Mouse (Mus musculus): ENCODE measurements around the gene Cyp46a1.
A peak's percentile ranks its signal among the peaks of the same experiment; 100 is the strongest.

The Cyp46a1 gene

GRCm38 (mm10) chr12:108333895-108334445, at the start of gene Cyp46a1:
Gene Cyp46a1, plus strand, starts transcription at chr12:108334381.
- peak; percentile 100 for DNase-seq (ENCODE audit: low spot score in 2 of 2)

GRCm38 (mm10) chr12:108284455-108285224, 49.5 kb upstream of the Cyp46a1 start:
- DNase-seq (ENCODE audit: low spot score in 2 of 2): no peak

DNA sequence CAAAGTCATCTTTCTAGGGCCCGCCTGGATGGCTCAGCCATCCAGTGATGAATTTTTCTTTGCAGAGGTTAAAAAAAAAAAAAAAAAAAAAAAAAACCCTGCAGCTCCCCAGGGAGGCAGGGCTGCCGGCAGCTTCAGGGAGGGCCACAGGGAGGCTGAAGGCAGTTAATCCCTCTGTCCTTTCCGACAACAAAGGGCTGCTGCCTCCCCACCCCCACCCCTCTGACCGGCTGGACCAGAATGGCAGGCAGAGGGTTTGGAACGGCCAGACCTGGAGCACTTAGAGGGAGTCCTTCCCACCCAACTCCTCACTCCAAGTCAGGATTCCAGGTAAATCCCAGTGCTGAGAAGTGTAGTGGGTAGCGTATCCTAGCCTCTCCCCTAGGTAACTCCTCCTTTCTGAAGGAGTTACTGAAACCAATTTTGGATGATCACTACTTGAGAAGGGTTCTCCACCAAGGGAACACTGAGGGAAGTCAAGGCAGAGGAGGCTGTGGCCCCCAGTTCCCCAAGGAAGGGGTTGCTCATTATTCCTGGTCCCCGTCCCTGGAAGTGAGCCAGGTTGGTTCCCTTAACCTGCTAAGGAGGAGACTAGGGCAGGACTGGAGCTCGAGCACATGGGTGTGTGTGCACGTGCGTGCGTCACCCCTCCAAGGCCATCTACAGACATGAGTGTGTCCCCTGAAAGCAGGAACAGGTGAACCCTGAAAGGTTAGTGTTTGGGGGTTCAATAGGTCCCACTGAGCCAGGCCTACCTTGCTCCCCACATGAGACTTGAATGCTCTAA, 48.8 kb upstream of the Cyp46a1 start:
- no peak for DNase-seq (ENCODE audit: low spot score in 2 of 2)

- DNase-seq (ENCODE audit: low spot score in 2 of 2): no peak
Measured at GRCm38 (mm10) chr12:108286381-108286780, 47.8 kb upstream of the Cyp46a1 start.

- DNase-seq (ENCODE audit: low spot score in 2 of 2): no peak
Measured at GRCm38 (mm10) chr12:108287011-108287410, 47.2 kb upstream of the Cyp46a1 start.

- no peak for DNase-seq (ENCODE audit: low spot score in 2 of 2)
Measured at GRCm38 (mm10) chr12:108288127-108288880, 45.9 kb upstream of the Cyp46a1 start.

- DNase-seq (ENCODE audit: low spot score in 2 of 2): no peak
Measured at GRCm38 (mm10) chr12:108292419-108292818, 41.8 kb upstream of the Cyp46a1 start.

- peak; percentile 74 to 81 for DNase-seq (ENCODE audit: low spot score in 2 of 2)
Measured at GRCm38 (mm10) chr12:108292957-108293356, 41.2 kb upstream of the Cyp46a1 start.

GRCm38 (mm10) chr12:108294620-108295019, 39.6 kb upstream of the Cyp46a1 start:
- DNase-seq (ENCODE audit: low spot score in 2 of 2): no peak

- DNase-seq (ENCODE audit: low spot score in 2 of 2): no peak
Measured at GRCm38 (mm10) chr12:108297033-108297432, 37.1 kb upstream of the Cyp46a1 start.

DNA sequence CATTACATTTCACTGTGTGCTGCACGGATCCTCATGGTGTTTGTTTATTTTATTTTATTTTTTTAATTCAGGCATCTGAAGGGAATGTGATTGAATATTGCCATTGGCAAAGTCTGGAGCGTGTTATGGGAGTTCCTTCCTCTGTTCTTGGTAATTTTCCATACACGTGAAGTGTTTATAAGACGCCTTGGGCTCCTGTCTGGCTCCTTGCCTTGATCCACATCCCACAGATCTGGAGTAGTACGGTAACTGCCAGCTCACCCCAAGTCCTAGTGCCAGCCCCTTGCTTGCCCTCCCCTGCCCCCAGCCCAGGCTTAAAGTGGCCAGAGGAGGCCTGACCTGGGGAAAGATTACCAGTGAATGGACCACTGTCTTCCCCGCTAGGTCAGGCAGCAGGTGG, 33.2 kb upstream of the Cyp46a1 start:
- DNase-seq (ENCODE audit: low spot score in 2 of 2): no peak

GRCm38 (mm10) chr12:108303778-108304365, 30.3 kb upstream of the Cyp46a1 start:
- no peak for DNase-seq (ENCODE audit: low spot score in 2 of 2)

DNA sequence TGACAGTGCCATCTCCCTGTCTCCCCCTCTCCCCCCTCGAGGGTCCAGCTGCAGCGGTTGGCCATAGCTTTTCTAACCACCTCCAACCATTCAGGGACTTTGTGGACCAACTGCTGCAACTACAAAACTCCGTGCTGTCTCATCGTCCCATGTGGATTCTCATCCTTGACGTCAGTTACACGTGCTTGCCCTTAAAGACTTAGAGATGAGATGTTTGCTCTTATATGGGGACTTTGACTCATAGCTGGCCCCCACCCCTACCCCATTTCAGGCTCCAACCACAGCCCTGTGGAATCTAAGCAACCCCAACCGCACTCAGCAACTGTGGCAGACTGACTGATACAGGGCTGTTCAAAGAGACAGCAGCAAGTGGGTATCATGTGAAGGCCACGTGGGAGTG, 29.0 kb upstream of the Cyp46a1 start:
- DNase-seq (ENCODE audit: low spot score in 2 of 2): no peak

DNA sequence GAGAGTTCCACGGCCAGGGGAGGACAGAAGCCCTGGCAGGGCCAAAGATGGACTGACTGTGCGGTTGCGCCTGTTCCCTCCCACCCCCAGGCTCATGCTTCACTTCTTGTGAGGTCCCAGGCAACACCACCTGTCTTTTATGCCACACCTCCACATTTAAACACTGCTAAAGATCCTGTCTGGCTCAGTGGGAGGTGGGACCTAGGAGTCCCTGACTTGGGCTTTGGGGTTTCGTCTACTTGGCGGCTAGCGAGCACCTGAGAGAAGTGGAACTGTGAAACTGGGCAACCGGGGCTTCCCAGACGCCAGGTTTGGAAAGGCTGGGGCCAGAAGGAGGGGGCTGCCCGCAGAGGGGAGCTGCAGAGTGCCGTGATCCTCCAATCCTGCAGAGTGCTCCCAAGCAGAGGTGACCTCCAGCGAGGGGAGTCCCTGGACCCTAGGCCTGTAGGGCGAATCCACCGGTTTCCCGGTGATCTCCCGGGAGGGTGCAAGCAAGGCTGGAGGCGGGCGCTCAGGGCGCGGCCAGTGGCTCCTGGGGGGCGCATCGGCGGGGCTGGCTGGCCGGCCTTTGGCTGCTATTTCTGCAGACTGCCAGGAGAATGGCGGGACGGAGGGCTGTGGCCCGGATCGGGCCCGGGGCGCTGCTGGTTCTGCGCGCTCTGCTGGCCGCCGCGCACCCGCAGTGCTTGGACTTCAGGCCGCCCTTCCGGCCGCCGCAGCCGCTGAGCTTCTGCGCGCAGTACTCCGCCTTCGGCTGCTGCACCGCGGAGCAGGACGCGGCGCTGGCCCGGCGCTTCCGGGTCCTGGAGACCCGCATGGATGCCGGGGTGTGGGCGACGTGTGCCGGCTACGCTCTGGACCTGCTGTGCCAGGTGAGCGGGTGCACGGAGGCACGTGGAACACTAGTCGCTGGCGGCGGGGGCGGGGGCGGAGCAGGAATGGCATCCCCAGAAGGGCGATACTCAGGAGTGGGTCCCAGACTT, 28.1 kb upstream of the Cyp46a1 start, which contains the start of gene Hhipl1:
Gene Hhipl1 (plus strand): TSS at position 459 of the 983 bp plus-strand sequence.
- no peak for DNase-seq (ENCODE audit: low spot score in 2 of 2)

GRCm38 (mm10) chr12:108307553-108307952, 26.6 kb upstream of the Cyp46a1 start:
- DNase-seq (ENCODE audit: low spot score in 2 of 2): peak; percentile 36 to 65

- no peak for DNase-seq (ENCODE audit: low spot score in 2 of 2)
Measured at GRCm38 (mm10) chr12:108308363-108308856, 25.8 kb upstream of the Cyp46a1 start.

GRCm38 (mm10) chr12:108309116-108309794, 24.9 kb upstream of the Cyp46a1 start:
- no peak for DNase-seq (ENCODE audit: low spot score in 2 of 2)

DNA sequence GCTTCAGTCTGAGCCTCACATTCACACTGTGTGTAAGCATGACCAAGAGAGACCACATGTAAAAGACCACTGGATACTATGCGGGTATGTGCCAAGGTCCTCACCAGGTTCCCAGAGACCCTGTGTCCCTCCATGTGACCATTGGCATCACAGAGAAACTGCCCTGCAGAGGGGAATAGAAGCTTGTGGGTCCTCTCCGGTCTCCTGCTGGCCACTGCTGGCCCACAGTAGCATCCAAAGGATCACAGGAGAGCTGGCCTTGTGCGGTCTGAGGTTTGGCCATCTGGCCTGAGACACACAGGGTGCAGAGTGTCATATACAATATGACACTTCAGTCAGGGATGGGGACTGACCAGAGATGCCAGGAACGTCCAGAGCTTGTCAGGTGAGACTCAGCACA, 24.1 kb upstream of the Cyp46a1 start:
- no peak for DNase-seq (ENCODE audit: low spot score in 2 of 2)

DNA sequence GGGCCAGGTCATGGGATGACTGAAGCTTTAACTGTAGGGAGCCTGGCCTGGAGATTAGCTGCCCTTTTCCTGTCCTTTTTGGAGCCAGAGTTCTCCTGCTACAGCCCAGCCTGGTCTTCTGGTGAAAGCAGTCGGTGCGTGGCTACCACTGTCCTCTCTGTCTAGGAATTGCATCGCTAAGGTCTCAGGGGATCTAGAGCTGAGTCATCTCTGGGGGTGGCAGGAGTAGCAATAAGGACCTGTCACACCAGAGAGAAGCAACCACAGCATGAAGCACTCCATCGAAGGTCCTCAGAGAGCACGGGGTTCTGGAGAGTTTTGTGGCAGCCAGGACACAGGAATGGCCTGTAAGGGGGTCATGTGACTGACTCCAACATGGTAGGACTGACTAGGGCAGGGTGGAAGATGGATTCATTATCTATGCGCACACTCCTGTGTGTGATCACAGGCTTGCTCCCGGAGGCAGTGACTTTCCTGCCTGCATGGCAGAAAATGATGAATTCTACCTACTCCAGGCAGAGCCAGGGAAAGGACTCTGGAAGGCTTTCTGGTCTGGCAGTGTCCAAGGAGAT, 23.6 kb upstream of the Cyp46a1 start:
- DNase-seq (ENCODE audit: low spot score in 2 of 2): no peak

All from right cerebral cortex, adult 2 months (tissue).